Mouse (Mus musculus): ENCODE results near the gene Psma5.
A peak's percentile ranks its signal among the peaks of the same experiment; 100 is the strongest.
"Not testable (repeated sequence)": the region's sequence is repeated elsewhere in the genome, so short reads cannot be mapped to it uniquely, and the experiment has no call there.

The Psma5 gene

GRCm38 (mm10) chr3:108256719-108257637 lies at the start of gene Psma5:
Gene Psma5, plus strand, starts transcription at chr3:108256926.
- peak; percentile 95 to 96 for DNase-seq (ENCODE audit: low spot score in 2 of 2)

- DNase-seq (ENCODE audit: low spot score in 2 of 2), result no peak
Observed at GRCm38 (mm10) chr3:108209001-108209400, 47.7 kb upstream of the Psma5 start.

- DNase-seq (ENCODE audit: low spot score in 2 of 2), result no peak
Observed at GRCm38 (mm10) chr3:108209536-108209935, 47.2 kb upstream of the Psma5 start.

GRCm38 (mm10) chr3:108209946-108210770 lies 46.6 kb upstream of the Psma5 start:
- peak; percentile 87 to 92 for DNase-seq (ENCODE audit: low spot score in 2 of 2)

- DNase-seq (ENCODE audit: low spot score in 2 of 2), result no peak
Observed at GRCm38 (mm10) chr3:108210771-108211139, 46.0 kb upstream of the Psma5 start, which contains the start of gene Atxn7l2. Gene Atxn7l2, minus strand, starts transcription at chr3:108210934.

- DNase-seq (ENCODE audit: low spot score in 2 of 2), result no peak
Observed at GRCm38 (mm10) chr3:108211845-108212244, 44.9 kb upstream of the Psma5 start.

- DNase-seq (ENCODE audit: low spot score in 2 of 2), result no peak
Observed at GRCm38 (mm10) chr3:108212406-108212805, 44.3 kb upstream of the Psma5 start.

- DNase-seq (ENCODE audit: low spot score in 2 of 2), result no peak
Observed at GRCm38 (mm10) chr3:108214734-108215133, 42.0 kb upstream of the Psma5 start.

- DNase-seq (ENCODE audit: low spot score in 2 of 2), result no peak
Observed at GRCm38 (mm10) chr3:108220661-108221060, 36.1 kb upstream of the Psma5 start.

GRCm38 (mm10) chr3:108225711-108226557 lies 30.8 kb upstream of the Psma5 start:
- DNase-seq (ENCODE audit: low spot score in 2 of 2), result no peak

- DNase-seq (ENCODE audit: low spot score in 2 of 2), result no peak
Observed at GRCm38 (mm10) chr3:108226558-108227350, 30.0 kb upstream of the Psma5 start, which contains the start of gene Sypl2. Gene Sypl2, minus strand, starts transcription at chr3:108226648.

- no peak for DNase-seq (ENCODE audit: low spot score in 2 of 2)
Observed at GRCm38 (mm10) chr3:108227521-108227920, 29.2 kb upstream of the Psma5 start.

- DNase-seq (ENCODE audit: low spot score in 2 of 2), result no peak
Observed at GRCm38 (mm10) chr3:108231646-108232045, 25.1 kb upstream of the Psma5 start.

- not testable (repeated sequence) for DNase-seq (ENCODE audit: low spot score in 2 of 2)
Observed at GRCm38 (mm10) chr3:108237474-108238102, 19.1 kb upstream of the Psma5 start.

- no peak for DNase-seq (ENCODE audit: low spot score in 2 of 2)
Observed at GRCm38 (mm10) chr3:108241243-108241839, 15.4 kb upstream of the Psma5 start.

- DNase-seq (ENCODE audit: low spot score in 2 of 2), result no peak
Observed at GRCm38 (mm10) chr3:108246857-108247256, 9.9 kb upstream of the Psma5 start.

- no peak for DNase-seq (ENCODE audit: low spot score in 2 of 2)
Observed at GRCm38 (mm10) chr3:108257831-108258500, 1.2 kb downstream of the Psma5 start.

- DNase-seq (ENCODE audit: low spot score in 2 of 2), result no peak
Observed at GRCm38 (mm10) chr3:108259319-108259718, 2.6 kb downstream of the Psma5 start.

- not testable (repeated sequence) for DNase-seq (ENCODE audit: low spot score in 2 of 2)
Observed at GRCm38 (mm10) chr3:108279495-108279894, 22.8 kb downstream of the Psma5 start.

All from natural killer cell, adult 2 months (primary cell).